Mouse (Mus musculus) yolk sac, embryonic 10.5 days (tissue): ENCODE data around the gene Zbtb8b.

Source experiments
- DNase-seq: peaks from one replicate; pipeline ENCODE4 v3.0.0-alpha.2; 2017; ENCODE audit warnings: low spot score

Zbtb8b gene

DNA sequence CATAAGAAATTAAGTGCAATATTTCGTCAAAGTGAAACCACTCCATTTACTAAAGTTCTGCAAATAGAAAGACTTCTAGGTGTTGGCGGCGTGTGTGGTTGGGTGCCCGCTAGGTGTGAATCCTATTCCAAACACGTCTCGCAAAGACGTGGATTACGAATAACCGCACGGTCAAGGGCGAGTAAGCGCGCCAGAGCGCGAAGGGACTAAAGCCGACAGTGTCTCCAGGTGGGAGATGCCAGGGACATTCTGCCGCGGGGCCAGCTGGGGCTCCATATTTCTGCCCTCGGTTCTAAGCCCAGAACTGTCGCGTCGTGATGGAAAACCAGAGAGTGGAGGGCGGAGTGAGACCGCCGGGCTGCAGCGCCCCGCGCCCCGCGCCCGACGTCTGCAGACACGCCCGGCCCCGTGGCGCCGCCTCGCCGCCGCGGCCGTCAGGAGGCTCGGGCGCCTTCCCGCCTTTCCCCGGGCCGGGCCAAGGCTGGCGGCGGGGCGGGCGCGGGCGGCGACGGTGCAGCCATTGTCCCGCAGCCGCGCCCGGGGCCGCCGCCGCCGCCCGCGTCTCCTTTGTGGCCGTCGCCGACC, 63.6 kb downstream of the Zbtb8b start:
- peak; percentile 59 for DNase-seq

DNA sequence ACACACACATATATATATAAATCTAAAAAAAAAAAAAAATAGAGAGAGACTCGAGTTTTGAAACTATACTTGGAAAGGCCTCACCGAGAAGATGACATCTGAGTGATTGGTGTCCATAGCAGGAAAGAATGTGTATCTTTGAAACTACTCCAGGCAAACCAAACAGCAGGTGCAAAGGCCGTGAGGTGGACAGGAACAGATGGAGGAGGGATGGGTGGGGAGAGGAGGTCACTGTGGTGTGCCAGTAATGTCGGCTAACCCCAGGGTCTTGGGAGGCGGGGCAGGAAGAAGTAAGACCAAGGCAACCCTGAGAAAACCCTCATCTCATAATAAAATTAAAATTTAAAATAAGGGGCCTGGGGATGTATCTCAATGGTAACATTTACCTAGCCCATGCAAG, 64.8 kb downstream of the Zbtb8b start:
- DNase-seq: no peak
